Mouse (Mus musculus): ENCODE measurements at regions not wholly inside any gene's neighbourhood (a gene's known extent, or its start where the extent isn't known, plus 50 kb on each side); places are given as distances from the start of the nearest gene placed in this dataset.

- no peak for DNase-seq (ENCODE audit: extremely low spot score, low spot score)
Observed at GRCm38 (mm10) chr1:177667041-177667791, 62.4 kb upstream of the 1700016C15Rik start.

- no peak for DNase-seq (ENCODE audit: extremely low spot score, low spot score)
Observed at GRCm38 (mm10) chr1:177670576-177670975, 59.0 kb upstream of the 1700016C15Rik start.

DNA sequence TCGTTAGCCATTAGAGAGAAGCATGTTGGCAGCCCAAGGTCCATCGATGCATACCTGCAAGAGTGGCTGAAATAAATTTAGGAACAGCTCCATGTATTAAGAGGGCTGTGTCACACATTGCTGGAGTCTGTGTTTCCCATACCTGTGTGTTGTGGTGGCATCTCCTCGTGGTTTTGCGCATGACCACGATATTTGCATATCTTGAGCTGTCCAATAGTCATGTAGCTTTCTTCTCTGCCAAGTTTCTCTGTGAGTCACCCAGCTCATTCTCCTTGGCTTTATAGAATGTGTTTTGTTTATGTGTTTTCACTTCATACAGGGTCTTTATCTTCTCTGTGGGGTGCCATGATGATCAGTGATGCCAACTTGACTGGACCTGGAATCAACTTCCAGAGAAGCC lies 53.0 kb upstream of the 1700016C15Rik start:
- no peak for DNase-seq (ENCODE audit: extremely low spot score, low spot score)

DNA sequence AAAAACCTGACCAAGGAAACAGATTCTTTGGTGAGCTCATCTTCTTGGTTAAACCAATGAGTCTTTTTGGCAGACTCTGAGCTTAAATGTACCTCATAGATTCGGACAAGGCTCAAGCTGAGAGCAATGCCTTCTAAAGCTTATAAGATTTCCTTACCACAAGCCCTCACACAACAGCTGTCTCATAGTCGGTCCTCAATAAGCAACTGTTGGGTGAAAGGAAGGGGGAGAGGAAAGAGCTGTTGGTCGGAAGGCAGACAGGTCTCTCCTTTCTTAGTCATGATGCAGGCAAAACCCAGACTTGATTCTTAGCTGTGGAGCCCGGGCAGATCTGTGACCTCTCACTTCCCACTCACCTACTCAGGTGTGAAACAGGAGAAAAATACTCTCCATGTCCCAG lies 50.8 kb upstream of the 1700016C15Rik start:
- no peak for DNase-seq (ENCODE audit: extremely low spot score, low spot score)
